Mouse (Mus musculus) forebrain, embryonic 14.5 days (tissue): ENCODE data around the gene Sp8. TPM values are rescaled to one million over a fixed set of nuclear protein-coding genes. Genes with fewer than 3 reads are reported as not detected.
A peak's percentile ranks its signal among the peaks of the same experiment; 100 is the strongest.

Source experiments
- ATAC-seq: fragments of 200-750 bp; cut with Nextera tagmentation; 2 replicates; pipeline ENCODE4 v1.8.0; 2017; ENCODE audit warnings: mild to moderate bottlenecking, moderate library complexity
- DNase-seq: peaks from one replicate; pipeline ENCODE4 v3.0.0-alpha.2; 2015; ENCODE audit warnings: low spot score
- H3K27ac ChIP-seq: fragments of 300-500 bp; sonication (generic); 2 replicates; pipeline ENCODE4 v1.5.1; 2014; ENCODE audit warnings: low read depth, mild to moderate bottlenecking, control low read depth, low read length, moderate library complexity
- H3K27me3 ChIP-seq: fragments of 300-500 bp; sonication (generic); replicated peaks from 2 replicates; pipeline ENCODE4 v1.6.1; 2014; ENCODE audit warnings: low read length, control low read depth, mixed read lengths; ENCODE audit not compliant: control insufficient read depth, insufficient read depth
- H3K36me3 ChIP-seq: fragments of 300-500 bp; sonication (generic); 2 replicates; pipeline ENCODE4 v1.6.1; 2014; ENCODE audit warnings: low read length, control low read depth; ENCODE audit not compliant: control insufficient read depth, insufficient read depth
- H3K4me1 ChIP-seq: fragments of 300-500 bp; sonication (generic); 2 replicates; pipeline ENCODE4 v1.6.1; 2014; ENCODE audit warnings: antibody characterized with exemption, low read length, control low read depth; ENCODE audit not compliant: control insufficient read depth, insufficient read depth
- H3K4me2 ChIP-seq: fragments of 300-500 bp; sonication (generic); 2 replicates; pipeline ENCODE4 v1.6.1; 2014; ENCODE audit warnings: mild to moderate bottlenecking, control low read depth, low read length
- H3K4me3 ChIP-seq: fragments of 300-500 bp; sonication (generic); 2 replicates; pipeline ENCODE4 v1.5.1; 2014; ENCODE audit warnings: low read depth, low read length, control low read depth
- H3K9ac ChIP-seq: fragments of 300-500 bp; sonication (generic); 2 replicates; pipeline ENCODE4 v1.6.1; 2014; ENCODE audit warnings: mild to moderate bottlenecking, low read length, control low read depth, moderate library complexity
- H3K9me3 ChIP-seq: fragments of 300-500 bp; sonication (generic); replicated peaks from 2 replicates; pipeline ENCODE4 v1.6.1; 2016; ENCODE audit warnings: low read length, control low read depth, mixed read lengths; ENCODE audit not compliant: control insufficient read depth
- WGBS: fragments of 180-500 bp; shearing (Covaris S2); extraction: QIAGEN DNeasy Blood & Tissue Kit; methylation state at CpG from one replicate; pipeline ENCODE4 v1.1.7; 2014; 5-methylcytosine and 5-hydroxymethylcytosine counted together
- polyA plus RNA-seq: library from polyadenylated mRNA; unstranded; fragments of >200 nt; fragmentation: Nextera tagmentation; extraction: Ambion mirVana; gene quantifications from 2 replicates; pipeline ENCODE4 v1.2.1, GENCODE M21; 2014

The Sp8 gene
- polyA plus RNA-seq, 1 experiment from 2014 or later: 10.6 TPM

- no peaks in the 10 kb centered on the region for H3K9me3 ChIP-seq
- no peaks in the 10 kb centered on the region for H3K36me3 ChIP-seq
- WGBS: 4% methylated on average over 3 of the region's 3 CpGs
- H3K4me2 ChIP-seq: peak overlapping the region; percentile 68
- DNase-seq: no peak
- ATAC-seq: no peak
- H3K4me1 ChIP-seq: peaks cover 6% of the 10 kb centered on the region; the same call in 1 of the 2 replicates
- H3K27me3 ChIP-seq: peaks cover 28% of the 10 kb centered on the region
- H3K27ac ChIP-seq: 0 out of 2 replicates have a peak overlapping the region, but pooled peaks have one; percentile 39
- H3K4me3 ChIP-seq: peak overlapping the region; percentile 44; the same call in 1 of the 2 replicates
- H3K9ac ChIP-seq: peak overlapping the region; percentile 41; the same call in 1 of the 2 replicates
These were observed 7.2 kb downstream of the Sp8 start for GRCm38 (mm10) chr12:118853331-118853730.

GRCm38 (mm10) chr12:118854401-118854800 is 8.3 kb downstream of the Sp8 start:
- Histone ChIP-seq H3K4me2 (peak overlapping the region; percentile 68), H3K9ac (peak overlapping the region; percentile 70), H3K4me3 (peak overlapping the region; percentile 44), H3K9me3 (no peaks in the 10 kb centered on the region), H3K27me3 (peaks cover 20% of the 10 kb centered on the region), H3K27ac (peak overlapping the region; percentile 84), H3K36me3 (no peaks in the 10 kb centered on the region), H3K4me1 (peaks cover 6% of the 10 kb centered on the region; the same call in 1 of the 2 replicates)
- no peak for DNase-seq
- peak; percentile 24; the same call in 1 of the 2 replicates for ATAC-seq
- 1% methylated on average over 10 of the region's 10 CpGs for WGBS

GRCm38 (mm10) chr12:118854831-118855453 is 8.8 kb downstream of the Sp8 start:
- H3K36me3 ChIP-seq: no peaks in the 10 kb centered on the region
- ATAC-seq (peak; percentile 98), DNase-seq (peak; percentile 90)
- H3K4me3 ChIP-seq: peak overlapping the region; percentile 44
- H3K27ac ChIP-seq: peak overlapping the region; percentile 84
- peaks cover 6% of the 10 kb centered on the region; the same call in 1 of the 2 replicates for H3K4me1 ChIP-seq
- H3K4me2 ChIP-seq: peak overlapping the region; percentile 68
- no peaks in the 10 kb centered on the region for H3K9me3 ChIP-seq
- peaks cover 20% of the 10 kb centered on the region for H3K27me3 ChIP-seq
- WGBS: under 1% methylated on average over 34 of the region's 34 CpGs
- H3K9ac ChIP-seq: peak overlapping the region; percentile 70

- 0 out of 2 replicates have a peak overlapping the region, but pooled peaks have one; percentile 68 for H3K4me2 ChIP-seq
- no peak overlapping the region for H3K27ac ChIP-seq
- no peak overlapping the region for H3K4me3 ChIP-seq
- H3K36me3 ChIP-seq: no peaks in the 10 kb centered on the region
- no peaks in the 10 kb centered on the region for H3K9me3 ChIP-seq
- no peak for DNase-seq
- ATAC-seq: no peak
- no peak overlapping the region for H3K9ac ChIP-seq
- WGBS: 3% methylated on average over 7 of the region's 7 CpGs
- H3K4me1 ChIP-seq: peaks cover 6% of the 10 kb centered on the region; the same call in 1 of the 2 replicates
- peaks cover 20% of the 10 kb centered on the region for H3K27me3 ChIP-seq
These were observed 10.0 kb downstream of the Sp8 start for GRCm38 (mm10) chr12:118856151-118856550.

DNA sequence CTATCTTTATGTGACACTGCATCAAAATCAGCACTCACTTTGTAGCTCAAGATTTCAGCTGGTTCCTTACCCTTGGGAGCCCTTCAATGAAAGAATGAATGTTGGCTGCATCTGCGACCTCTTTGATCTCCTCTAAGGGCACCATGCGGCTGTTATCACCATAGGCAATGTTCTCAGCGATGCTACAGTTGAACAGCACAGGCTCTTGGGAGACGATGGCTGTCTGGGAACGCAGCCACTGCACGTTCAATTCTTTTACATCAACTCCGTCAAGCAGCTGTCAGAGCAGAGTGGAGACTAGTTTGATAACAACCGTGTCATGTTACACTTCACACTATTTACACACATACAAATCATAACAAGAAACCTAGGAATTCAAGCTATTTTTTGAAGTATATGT is 26.5 kb downstream of the Sp8 start:
- Histone ChIP-seq H3K4me1 (no peaks in the 10 kb centered on the region), H3K9me3 (no peaks in the 10 kb centered on the region), H3K4me3 (no peak overlapping the region), H3K36me3 (no peaks in the 10 kb centered on the region), H3K4me2 (no peak overlapping the region), H3K27me3 (no peaks in the 10 kb centered on the region), H3K27ac (no peak overlapping the region), H3K9ac (no peak overlapping the region)
- WGBS: 82% methylated on average over 8 of the region's 8 CpGs
- DNase-seq: no peak
- ATAC-seq: no peak

DNA sequence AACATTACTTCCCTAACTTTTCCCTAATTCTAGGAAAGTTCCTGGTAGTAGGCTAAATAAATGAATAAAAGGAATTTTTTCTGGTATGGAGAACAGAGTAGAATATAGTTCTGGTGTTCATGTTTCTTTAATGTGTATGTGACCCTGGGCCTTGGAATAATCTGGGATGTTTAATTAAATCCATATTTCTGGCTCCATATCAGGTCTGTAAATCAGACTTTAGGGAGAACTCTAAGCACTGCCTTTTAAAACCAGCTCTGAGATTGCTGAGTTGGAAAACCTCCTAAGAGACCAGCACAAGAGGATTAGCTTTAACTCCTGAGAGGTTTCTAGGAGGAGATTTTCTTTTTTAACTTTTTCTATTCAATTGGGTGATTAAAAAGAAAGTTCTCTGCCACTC is 36.7 kb downstream of the Sp8 start:
- Histone ChIP-seq H3K27ac (no peak overlapping the region), H3K4me2 (no peak overlapping the region), H3K4me3 (no peak overlapping the region), H3K27me3 (no peaks in the 10 kb centered on the region), H3K9ac (no peak overlapping the region), H3K36me3 (no peaks in the 10 kb centered on the region), H3K9me3 (no peaks in the 10 kb centered on the region), H3K4me1 (no peaks in the 10 kb centered on the region)
- ATAC-seq (no peak), DNase-seq (no peak)

DNA sequence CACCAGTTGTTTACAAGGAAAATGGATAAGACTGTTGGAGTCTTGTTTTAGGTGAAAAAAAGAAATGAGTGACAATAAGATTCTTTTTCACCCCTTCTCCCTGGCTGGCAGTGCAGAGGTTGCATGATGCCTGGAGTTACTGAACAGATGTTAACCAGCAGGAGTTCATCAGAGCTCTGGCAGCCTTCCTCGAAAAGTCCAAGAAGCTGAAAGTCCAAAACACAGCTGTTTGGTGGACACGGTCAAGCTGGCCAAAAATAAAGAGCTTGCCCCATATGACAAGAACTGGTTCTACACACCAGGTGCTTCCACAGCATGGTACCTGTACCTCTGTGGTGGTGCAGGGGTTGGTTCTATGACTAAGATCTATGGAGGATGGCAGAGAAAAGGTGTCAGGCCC is 41.8 kb downstream of the Sp8 start:
- H3K27me3 ChIP-seq: no peaks in the 10 kb centered on the region
- no peaks in the 10 kb centered on the region for H3K36me3 ChIP-seq
- no peaks in the 10 kb centered on the region for H3K9me3 ChIP-seq
- no peak for DNase-seq
- no peak overlapping the region for H3K4me2 ChIP-seq
- H3K4me1 ChIP-seq: no peaks in the 10 kb centered on the region
- no peak for ATAC-seq
- no peak overlapping the region for H3K27ac ChIP-seq
- H3K9ac ChIP-seq: no peak overlapping the region
- 88% methylated on average over 2 of the region's 2 CpGs for WGBS
- no peak overlapping the region for H3K4me3 ChIP-seq

Other genes starting within 250 kb of the Sp8 start
- not detected in 2 replicates for gene Abcb5, start 120.1 kb downstream of the Sp8 start, polyA plus RNA-seq